Mouse (Mus musculus): ENCODE measurements around the gene Rnf212. TPM values are rescaled to one million over a fixed set of nuclear protein-coding genes. Genes with fewer than 3 reads are reported as not detected.

The Rnf212 gene
- total RNA-seq, 2 experiments from 2014 or later = not detected

- no peak for DNase-seq (ENCODE audit: low spot score in 2 of 2)
These were observed 61.1 kb downstream of the Rnf212 start for GRCm38 (mm10) chr5:108713691-108714090.

- DNase-seq (ENCODE audit: low spot score in 2 of 2) = no peak
These were observed 61.7 kb downstream of the Rnf212 start for GRCm38 (mm10) chr5:108713096-108713495.

GRCm38 (mm10) chr5:108711968-108712367 lies 62.8 kb downstream of the Rnf212 start:
- no peak for DNase-seq (ENCODE audit: low spot score in 2 of 2)

- no peak for DNase-seq (ENCODE audit: low spot score in 2 of 2)
These were observed 65.6 kb downstream of the Rnf212 start for GRCm38 (mm10) chr5:108708981-108709731.

- no peak for DNase-seq (ENCODE audit: low spot score in 2 of 2)
These were observed 66.4 kb downstream of the Rnf212 start for GRCm38 (mm10) chr5:108708419-108708818.

GRCm38 (mm10) chr5:108707758-108708157 lies 67.0 kb downstream of the Rnf212 start:
- no peak for DNase-seq (ENCODE audit: low spot score in 2 of 2)

GRCm38 (mm10) chr5:108703754-108704626 lies 70.8 kb downstream of the Rnf212 start:
- DNase-seq (ENCODE audit: low spot score in 2 of 2) = no peak

GRCm38 (mm10) chr5:108701341-108702021 lies 73.3 kb downstream of the Rnf212 start:
- no peak for DNase-seq (ENCODE audit: low spot score in 2 of 2)

- no peak for DNase-seq (ENCODE audit: low spot score in 2 of 2)
These were observed 74.4 kb downstream of the Rnf212 start for GRCm38 (mm10) chr5:108700346-108700745.

- DNase-seq (ENCODE audit: low spot score in 2 of 2) = no peak
These were observed 77.4 kb downstream of the Rnf212 start for GRCm38 (mm10) chr5:108697341-108697753.

- DNase-seq (ENCODE audit: low spot score in 2 of 2) = no peak
These were observed 78.2 kb downstream of the Rnf212 start for GRCm38 (mm10) chr5:108696542-108696941.

GRCm38 (mm10) chr5:108695861-108696260 lies 78.9 kb downstream of the Rnf212 start:
- no peak for DNase-seq (ENCODE audit: low spot score in 2 of 2)

- peak; percentile 44 to 56 for DNase-seq (ENCODE audit: low spot score in 2 of 2)
These were observed 80.2 kb downstream of the Rnf212 start for GRCm38 (mm10) chr5:108694352-108695261.

GRCm38 (mm10) chr5:108693872-108694288 lies 80.9 kb downstream of the Rnf212 start:
- DNase-seq (ENCODE audit: low spot score in 2 of 2) = peak; percentile 72 to 78

- peak; percentile 65 to 78 for DNase-seq (ENCODE audit: low spot score in 2 of 2)
These were observed 82.5 kb downstream of the Rnf212 start, which contains the start of gene Fgfrl1 for GRCm38 (mm10) chr5:108692271-108692670. Gene Fgfrl1 (plus strand): TSS chr5:108692382.

- DNase-seq (ENCODE audit: low spot score in 2 of 2) = no peak
These were observed 83.6 kb downstream of the Rnf212 start for GRCm38 (mm10) chr5:108691152-108691551.

GRCm38 (mm10) chr5:108689091-108689490 lies 85.7 kb downstream of the Rnf212 start:
- DNase-seq (ENCODE audit: low spot score in 2 of 2) = no peak

- DNase-seq (ENCODE audit: low spot score in 2 of 2) = no peak
These were observed 93.9 kb downstream of the Rnf212 start for GRCm38 (mm10) chr5:108680871-108681270.

- DNase-seq (ENCODE audit: low spot score in 2 of 2) = no peak
These were observed 94.9 kb downstream of the Rnf212 start for GRCm38 (mm10) chr5:108679909-108680308.
